Mouse (Mus musculus): Measurements from ENCODE around the gene Crygn. TPM values are rescaled to one million over a fixed set of nuclear protein-coding genes. Genes with fewer than 3 reads are reported as not detected.

The Crygn gene
- total RNA-seq (2021) (not detected), polyA plus RNA-seq (2012; rRNA removed) (not detected in 2 replicates)
- long read RNA-seq: 0 reads

DNA sequence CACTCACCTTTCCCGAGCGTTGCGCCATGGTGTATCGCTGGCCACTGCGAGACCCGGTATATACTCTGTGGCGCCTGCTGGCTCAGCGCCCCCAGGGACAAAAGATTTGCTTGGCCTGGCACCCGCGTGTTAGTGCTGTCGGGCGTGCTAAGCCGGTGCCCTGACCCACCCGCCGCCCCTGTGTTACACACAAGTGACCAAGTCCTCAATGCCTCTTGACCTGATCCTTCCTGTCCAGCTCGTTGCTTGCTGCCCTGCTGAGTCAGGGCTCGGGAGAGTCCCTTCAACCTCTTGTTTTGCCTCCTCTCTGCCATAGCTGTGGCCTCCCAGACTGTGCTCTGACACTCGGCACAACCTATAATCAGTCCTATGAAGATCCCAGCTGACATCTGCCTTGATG is at the start of gene Crygn:
Crygn (minus strand) TSS at position 193 of the 400 bp plus-strand sequence.
- no peak for DNase-seq
- 54% methylated on average over 18 of the region's 18 CpGs for WGBS
- TF ChIP-seq CTCF (IDR thresholded peaks at IDR 0.05) (no peak), EP300 (IDR thresholded peaks at IDR 0.05; ENCODE audit: insufficient read depth, low read depth, low read length) (no peak), POLR2A (IDR thresholded peaks at IDR 0.05; ENCODE audit: insufficient read depth, low read depth, low read length) (no peak)

DNA sequence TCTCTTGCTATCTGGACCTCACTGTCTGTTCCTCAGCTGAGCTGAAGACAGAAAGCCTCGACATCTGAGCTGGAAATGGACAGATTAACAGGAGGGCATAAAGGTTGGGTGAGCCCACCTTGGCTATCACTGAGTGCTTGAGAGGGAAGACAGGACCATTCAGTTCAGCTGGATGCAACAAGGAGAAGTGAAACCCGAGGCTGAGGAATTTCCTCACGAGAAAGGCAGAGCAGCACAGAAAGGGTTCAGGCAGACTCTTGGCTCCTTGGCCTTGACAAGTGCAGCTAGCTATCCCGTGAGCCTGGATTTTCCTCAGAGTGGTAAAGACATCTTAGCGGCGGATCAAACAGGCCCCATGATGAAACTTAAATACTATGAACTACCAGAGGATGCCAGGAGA is 47.4 kb upstream of the Crygn start:
- 77% methylated on average over 6 of the region's 6 CpGs for WGBS
- H3K4me3 ChIP-seq: no peak overlapping the region
- H3K27me3 ChIP-seq (ENCODE audit: control insufficient read depth, insufficient read depth, low read length): no peaks in the 10 kb centered on the region
- peaks cover 2% of the 10 kb centered on the region; the same call in 1 of the 2 replicates for H3K36me3 ChIP-seq (ENCODE audit: control insufficient read depth, insufficient read depth, low read length)
- no peak overlapping the region for H3K9ac ChIP-seq (ENCODE audit: low read depth, low read length)
- DNase-seq: no peak
- intact Hi-C loops (cut with DNase I): no loop called here
- H3K79me2 ChIP-seq (replicated peaks; ENCODE audit: control insufficient read depth, insufficient read depth, low read length): no peaks in the 10 kb centered on the region
- TF ChIP-seq POLR2A (IDR thresholded peaks at IDR 0.05; ENCODE audit: insufficient read depth, low read depth, low read length): no peak
- no peak for TF ChIP-seq CTCF (IDR thresholded peaks at IDR 0.05)
- no peak for TF ChIP-seq EP300 (IDR thresholded peaks at IDR 0.05; ENCODE audit: insufficient read depth, low read depth, low read length)
- H3K4me1 ChIP-seq (ENCODE audit: control insufficient read depth, insufficient read depth, low read length): no peaks in the 10 kb centered on the region
- H3K27ac ChIP-seq: no peak overlapping the region

More for the DNA sequence above, at the start of gene Crygn:
- H3K9ac ChIP-seq (ENCODE audit: low read depth, low read length): no peak within 1 kb of the TSS
- intact Hi-C loops (cut with DNase I): no loop called here
- H3K27me3 ChIP-seq (ENCODE audit: control insufficient read depth, insufficient read depth, low read length): no peaks in the 10 kb centered on the region
- no peaks in the 10 kb centered on the region for H3K79me2 ChIP-seq (replicated peaks; ENCODE audit: control insufficient read depth, insufficient read depth, low read length)
- H3K4me1 ChIP-seq (ENCODE audit: control insufficient read depth, insufficient read depth, low read length): no peaks in the 10 kb centered on the region
- no peaks in the 10 kb centered on the region for H3K36me3 ChIP-seq (ENCODE audit: control insufficient read depth, insufficient read depth, low read length)
- no peak within 1 kb of the TSS for H3K27ac ChIP-seq
- no peak within 1 kb of the TSS for H3K4me3 ChIP-seq

DNA sequence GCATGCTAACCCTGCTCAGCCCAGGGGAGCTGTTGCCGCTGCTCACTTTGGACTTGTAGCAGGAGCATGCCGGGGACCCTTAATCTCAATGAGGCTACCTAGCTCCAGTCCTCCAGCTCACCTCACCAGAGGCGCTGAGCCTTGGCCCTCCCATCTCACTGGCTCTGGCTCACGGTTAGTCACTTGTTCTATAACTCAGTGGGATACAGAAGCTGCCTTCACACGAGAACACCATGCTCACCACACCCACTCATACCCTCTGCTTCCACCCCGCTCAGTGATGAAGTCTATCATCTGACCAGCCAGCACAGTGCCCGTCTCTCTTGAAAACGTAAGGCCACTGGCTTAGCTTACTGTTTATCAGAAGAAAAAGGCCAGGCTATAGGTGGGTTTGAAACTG is 46.9 kb upstream of the Crygn start:
- no peak for DNase-seq
- 87% methylated on average over 8 of the region's 8 CpGs for WGBS
- Histone ChIP-seq H3K4me1 (ENCODE audit: control insufficient read depth, insufficient read depth, low read length) (no peaks in the 10 kb centered on the region), H3K27me3 (ENCODE audit: control insufficient read depth, insufficient read depth, low read length) (no peaks in the 10 kb centered on the region), H3K9ac (ENCODE audit: low read depth, low read length) (no peak overlapping the region), H3K36me3 (ENCODE audit: control insufficient read depth, insufficient read depth, low read length) (peaks cover 2% of the 10 kb centered on the region; the same call in 1 of the 2 replicates), H3K27ac (no peak overlapping the region), H3K79me2 (replicated peaks; ENCODE audit: control insufficient read depth, insufficient read depth, low read length) (no peaks in the 10 kb centered on the region), H3K4me3 (no peak overlapping the region)
- TF ChIP-seq POLR2A (IDR thresholded peaks at IDR 0.05; ENCODE audit: insufficient read depth, low read depth, low read length) (no peak), CTCF (IDR thresholded peaks at IDR 0.05) (no peak), EP300 (IDR thresholded peaks at IDR 0.05; ENCODE audit: insufficient read depth, low read depth, low read length) (no peak)
- intact Hi-C loops (cut with DNase I): loop anchor here (5.0 kb wide), 1 partner anchor 208 kb away; no protein-coding TSS in a partner anchor

DNA sequence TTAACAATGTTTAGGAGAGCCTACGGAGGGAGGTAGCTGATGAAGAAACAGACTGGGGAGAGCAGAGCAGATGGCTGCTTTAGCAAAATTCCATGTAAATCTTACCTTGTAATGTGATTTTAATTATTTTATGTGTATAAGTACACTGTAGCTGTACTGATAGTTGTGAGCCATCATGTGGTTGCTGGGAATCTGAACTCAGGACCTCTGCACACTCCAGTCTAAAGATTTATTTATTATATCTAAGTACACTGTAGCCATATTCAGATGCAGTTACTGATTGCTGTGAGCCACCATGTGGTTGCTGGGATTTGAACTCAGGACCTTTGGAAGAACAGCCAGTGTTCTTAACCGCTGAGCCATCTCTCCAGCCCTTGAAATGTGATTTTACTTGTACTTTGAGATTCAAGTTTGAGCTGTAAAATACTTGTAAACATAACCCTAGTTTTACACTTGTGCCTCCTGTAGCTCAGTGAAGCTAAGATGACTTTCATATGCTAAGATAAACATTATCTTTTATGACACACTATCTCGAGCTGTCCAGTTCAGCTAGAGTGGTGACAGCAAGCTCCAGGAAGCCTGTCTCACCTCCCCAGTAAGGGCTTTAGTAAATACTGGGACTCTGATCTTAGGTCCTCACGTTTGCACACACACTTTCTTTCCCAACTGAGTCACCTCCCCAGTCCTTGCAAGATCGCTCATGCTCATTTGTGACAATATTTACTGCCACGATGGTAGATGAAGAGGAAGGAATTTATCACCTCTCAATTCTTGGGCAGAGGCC is 44.2 kb upstream of the Crygn start:
- intact Hi-C loops (cut with DNase I): loop anchor here (5.0 kb wide), 1 partner anchor 210 kb away; no protein-coding TSS in a partner anchor
- Histone ChIP-seq H3K27ac (no peak overlapping the region), H3K79me2 (replicated peaks; ENCODE audit: control insufficient read depth, insufficient read depth, low read length) (no peaks in the 10 kb centered on the region), H3K27me3 (ENCODE audit: control insufficient read depth, insufficient read depth, low read length) (no peaks in the 10 kb centered on the region), H3K9ac (ENCODE audit: low read depth, low read length) (no peak overlapping the region), H3K4me1 (ENCODE audit: control insufficient read depth, insufficient read depth, low read length) (no peaks in the 10 kb centered on the region), H3K4me3 (no peak overlapping the region), H3K36me3 (ENCODE audit: control insufficient read depth, insufficient read depth, low read length) (no peaks in the 10 kb centered on the region)
- WGBS: 54% methylated on average over 6 of the region's 6 CpGs
- DNase-seq: no peak
- TF ChIP-seq EP300 (IDR thresholded peaks at IDR 0.05; ENCODE audit: insufficient read depth, low read depth, low read length) (no peak), POLR2A (IDR thresholded peaks at IDR 0.05; ENCODE audit: insufficient read depth, low read depth, low read length) (no peak), CTCF (IDR thresholded peaks at IDR 0.05) (no peak)

DNA sequence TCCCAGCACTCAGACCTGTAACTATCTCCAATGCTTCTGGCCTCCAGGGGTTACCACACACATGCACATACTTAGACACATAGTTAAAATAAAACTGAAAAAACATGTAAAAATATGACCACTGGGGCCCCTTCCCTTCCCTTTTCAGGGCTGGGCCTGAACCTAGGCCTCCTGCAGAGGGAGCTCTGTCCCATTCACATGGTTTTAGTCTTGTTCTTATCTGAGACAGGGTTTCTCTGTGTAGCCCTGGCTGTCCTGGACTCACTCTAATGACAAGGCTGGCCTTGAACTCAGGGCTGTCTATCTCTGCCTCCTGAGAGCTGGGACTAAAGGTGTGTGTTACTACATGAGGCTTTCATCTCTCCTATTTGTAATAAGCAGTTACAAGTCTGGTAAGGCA is 42.6 kb upstream of the Crygn start:
- intact Hi-C loops (cut with DNase I): loop anchor here (5.0 kb wide), 1 partner anchor 212 kb away; no protein-coding TSS in a partner anchor
- no peaks in the 10 kb centered on the region for H3K27me3 ChIP-seq (ENCODE audit: control insufficient read depth, insufficient read depth, low read length)
- no peaks in the 10 kb centered on the region for H3K79me2 ChIP-seq (replicated peaks; ENCODE audit: control insufficient read depth, insufficient read depth, low read length)
- no peak overlapping the region for H3K9ac ChIP-seq (ENCODE audit: low read depth, low read length)
- H3K4me1 ChIP-seq (ENCODE audit: control insufficient read depth, insufficient read depth, low read length): no peaks in the 10 kb centered on the region
- no peak for DNase-seq
- H3K27ac ChIP-seq: no peak overlapping the region
- no peak overlapping the region for H3K4me3 ChIP-seq
- no peaks in the 10 kb centered on the region for H3K36me3 ChIP-seq (ENCODE audit: control insufficient read depth, insufficient read depth, low read length)
- peak; percentile 61 for TF ChIP-seq CTCF (IDR thresholded peaks at IDR 0.05)
- TF ChIP-seq EP300 (IDR thresholded peaks at IDR 0.05; ENCODE audit: insufficient read depth, low read depth, low read length): no peak

DNA sequence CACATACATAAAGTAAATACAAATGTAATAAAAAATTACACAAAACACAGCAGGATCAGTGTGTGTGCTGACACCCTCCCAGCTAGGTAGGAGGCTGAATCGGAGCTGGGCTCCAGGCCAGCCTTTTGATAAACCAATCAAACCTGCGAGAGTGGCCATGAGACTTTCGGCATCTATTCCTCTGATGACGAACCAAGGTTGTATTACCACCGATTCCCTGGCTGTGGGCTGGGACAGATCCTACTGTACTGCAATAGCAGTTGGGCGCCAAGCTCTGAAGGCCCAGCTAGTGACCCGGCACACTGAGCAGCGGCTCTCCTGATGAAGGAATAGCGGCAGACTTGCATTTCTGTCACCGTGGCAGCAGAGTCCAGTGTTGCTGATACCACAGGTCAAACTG is 40.8 kb upstream of the Crygn start:
- Histone ChIP-seq H3K4me3 (no peak overlapping the region), H3K79me2 (replicated peaks; ENCODE audit: control insufficient read depth, insufficient read depth, low read length) (no peaks in the 10 kb centered on the region), H3K27ac (no peak overlapping the region), H3K27me3 (ENCODE audit: control insufficient read depth, insufficient read depth, low read length) (no peaks in the 10 kb centered on the region), H3K9ac (ENCODE audit: low read depth, low read length) (no peak overlapping the region), H3K4me1 (ENCODE audit: control insufficient read depth, insufficient read depth, low read length) (no peaks in the 10 kb centered on the region), H3K36me3 (ENCODE audit: control insufficient read depth, insufficient read depth, low read length) (no peaks in the 10 kb centered on the region)
- TF ChIP-seq POLR2A (IDR thresholded peaks at IDR 0.05; ENCODE audit: insufficient read depth, low read depth, low read length) (no peak), EP300 (IDR thresholded peaks at IDR 0.05; ENCODE audit: insufficient read depth, low read depth, low read length) (no peak), CTCF (IDR thresholded peaks at IDR 0.05) (no peak)
- WGBS: 34% methylated on average over 10 of the region's 10 CpGs
- intact Hi-C loops (cut with DNase I): no loop called here
- DNase-seq: no peak

Data from heart, adult 2 months (tissue).